Mouse (Mus musculus): ENCODE results near the gene Nfe2l2.
"Not testable (repeated sequence)": the region's sequence is repeated elsewhere in the genome, so short reads cannot be mapped to it uniquely, and the experiment has no call there.

Gene Nfe2l2

GRCm38 (mm10) chr2:75714766-75715165 is 10.3 kb upstream of the Nfe2l2 start:
- no peak for DNase-seq (ENCODE audit: extremely low read depth, low read depth, low spot score)

GRCm38 (mm10) chr2:75713083-75713482 is 8.6 kb upstream of the Nfe2l2 start:
- no peak for DNase-seq (ENCODE audit: extremely low read depth, low read depth, low spot score)

GRCm38 (mm10) chr2:75707420-75707819 is 3.0 kb upstream of the Nfe2l2 start:
- no peak for DNase-seq (ENCODE audit: extremely low read depth, low read depth, low spot score)

GRCm38 (mm10) chr2:75706435-75706834 is 2.0 kb upstream of the Nfe2l2 start:
- no peak for DNase-seq (ENCODE audit: extremely low read depth, low read depth, low spot score)

- no peak for DNase-seq (ENCODE audit: extremely low read depth, low read depth, low spot score)
These were observed 816 bp upstream of the Nfe2l2 start for GRCm38 (mm10) chr2:75705162-75705752.

GRCm38 (mm10) chr2:75703375-75704181 is 863 bp downstream of the Nfe2l2 start:
- DNase-seq (ENCODE audit: extremely low read depth, low read depth, low spot score), result peak; percentile 94

GRCm38 (mm10) chr2:75702588-75702976 is 1.9 kb downstream of the Nfe2l2 start:
- no peak for DNase-seq (ENCODE audit: extremely low read depth, low read depth, low spot score)

GRCm38 (mm10) chr2:75701822-75702587 is 2.4 kb downstream of the Nfe2l2 start:
- no peak for DNase-seq (ENCODE audit: extremely low read depth, low read depth, low spot score)

- no peak for DNase-seq (ENCODE audit: extremely low read depth, low read depth, low spot score)
These were observed 3.2 kb downstream of the Nfe2l2 start for GRCm38 (mm10) chr2:75701207-75701606.

GRCm38 (mm10) chr2:75700543-75700942 is 3.9 kb downstream of the Nfe2l2 start:
- no peak for DNase-seq (ENCODE audit: extremely low read depth, low read depth, low spot score)

- no peak for DNase-seq (ENCODE audit: extremely low read depth, low read depth, low spot score)
These were observed 5.6 kb downstream of the Nfe2l2 start for GRCm38 (mm10) chr2:75698874-75699273.

- no peak for DNase-seq (ENCODE audit: extremely low read depth, low read depth, low spot score)
These were observed 6.4 kb downstream of the Nfe2l2 start for GRCm38 (mm10) chr2:75698007-75698406.

GRCm38 (mm10) chr2:75697222-75697621 is 7.2 kb downstream of the Nfe2l2 start:
- no peak for DNase-seq (ENCODE audit: extremely low read depth, low read depth, low spot score)

- no peak for DNase-seq (ENCODE audit: extremely low read depth, low read depth, low spot score)
These were observed 8.1 kb downstream of the Nfe2l2 start for GRCm38 (mm10) chr2:75696371-75696770.

- DNase-seq (ENCODE audit: extremely low read depth, low read depth, low spot score), result no peak
These were observed 8.6 kb downstream of the Nfe2l2 start for GRCm38 (mm10) chr2:75695676-75696350.

GRCm38 (mm10) chr2:75694926-75695325 is 9.5 kb downstream of the Nfe2l2 start:
- not testable (repeated sequence) for DNase-seq (ENCODE audit: extremely low read depth, low read depth, low spot score)

GRCm38 (mm10) chr2:75692369-75692768 is 12.1 kb downstream of the Nfe2l2 start:
- no peak for DNase-seq (ENCODE audit: extremely low read depth, low read depth, low spot score)

- DNase-seq (ENCODE audit: extremely low read depth, low read depth, low spot score), result no peak
These were observed 13.1 kb downstream of the Nfe2l2 start for GRCm38 (mm10) chr2:75691316-75691715.

GRCm38 (mm10) chr2:75690656-75691055 is 13.8 kb downstream of the Nfe2l2 start:
- no peak for DNase-seq (ENCODE audit: extremely low read depth, low read depth, low spot score)

- DNase-seq (ENCODE audit: extremely low read depth, low read depth, low spot score), result no peak
These were observed 14.8 kb downstream of the Nfe2l2 start for GRCm38 (mm10) chr2:75689482-75690158.

- peak; percentile 45 for DNase-seq (ENCODE audit: extremely low read depth, low read depth, low spot score)
These were observed 15.5 kb downstream of the Nfe2l2 start for GRCm38 (mm10) chr2:75688901-75689300.

All from fat pad, adult 2 months (tissue).